Mouse (Mus musculus): ENCODE measurements around the gene Ppp1r9a. TPM values are rescaled to one million over a fixed set of nuclear protein-coding genes. Genes with fewer than 3 reads are reported as not detected.
A peak's percentile ranks its signal among the peaks of the same experiment; 100 is the strongest.

Gene Ppp1r9a
- polyA plus RNA-seq, 1 experiment from 2014 or later: 51.9 TPM

DNA sequence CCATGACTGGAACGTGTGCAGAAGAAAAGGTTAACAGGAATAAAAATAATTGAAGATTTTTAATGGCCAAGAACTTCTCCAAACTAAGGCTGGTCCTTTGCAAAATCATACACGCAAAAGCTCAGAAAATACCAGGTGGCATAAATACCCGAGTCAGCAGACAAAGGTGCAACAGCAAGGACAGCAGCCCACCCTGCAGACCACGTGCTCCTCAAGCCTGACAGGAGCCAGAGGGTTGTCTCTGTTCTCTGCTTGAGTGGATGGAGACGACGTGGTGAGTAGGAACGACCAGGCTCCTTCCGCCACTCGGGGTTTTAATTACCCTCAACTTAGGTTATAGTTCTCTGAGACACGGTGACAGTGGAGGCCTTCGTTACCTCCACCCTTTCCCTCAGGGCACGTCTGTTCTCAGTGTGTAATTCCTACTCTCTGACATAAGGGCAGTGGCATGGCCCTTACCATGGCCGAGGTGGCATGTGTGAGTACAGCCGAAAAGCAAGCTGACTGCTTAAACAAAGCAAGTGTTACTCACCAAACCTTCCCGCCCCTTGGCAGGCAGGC is 91.0 kb downstream of the Ppp1r9a start:
- Histone ChIP-seq H3K9me3 (ENCODE audit: control insufficient read depth, low read length) (no peaks in the 10 kb centered on the region), H3K27me3 (ENCODE audit: control insufficient read depth, insufficient read depth, low read length) (no peaks in the 10 kb centered on the region), H3K36me3 (replicated peaks; ENCODE audit: control insufficient read depth, insufficient read depth) (no peaks in the 10 kb centered on the region), H3K4me1 (replicated peaks; ENCODE audit: control insufficient read depth, insufficient read depth, low read length) (peaks cover 17% of the 10 kb centered on the region), H3K9ac (no peak overlapping the region), H3K4me3 (replicated peaks; ENCODE audit: low read length) (no peak overlapping the region), H3K27ac (no peak overlapping the region), H3K4me2 (replicated peaks) (peak overlapping the region; percentile 35)
- ATAC-seq (ENCODE audit: low FRiP score) (peak; percentile 36; the same call in 1 of the 2 replicates), DNase-seq (ENCODE audit: low spot score) (no peak)
- WGBS: 59% methylated on average over 15 of the region's 15 CpGs

DNA sequence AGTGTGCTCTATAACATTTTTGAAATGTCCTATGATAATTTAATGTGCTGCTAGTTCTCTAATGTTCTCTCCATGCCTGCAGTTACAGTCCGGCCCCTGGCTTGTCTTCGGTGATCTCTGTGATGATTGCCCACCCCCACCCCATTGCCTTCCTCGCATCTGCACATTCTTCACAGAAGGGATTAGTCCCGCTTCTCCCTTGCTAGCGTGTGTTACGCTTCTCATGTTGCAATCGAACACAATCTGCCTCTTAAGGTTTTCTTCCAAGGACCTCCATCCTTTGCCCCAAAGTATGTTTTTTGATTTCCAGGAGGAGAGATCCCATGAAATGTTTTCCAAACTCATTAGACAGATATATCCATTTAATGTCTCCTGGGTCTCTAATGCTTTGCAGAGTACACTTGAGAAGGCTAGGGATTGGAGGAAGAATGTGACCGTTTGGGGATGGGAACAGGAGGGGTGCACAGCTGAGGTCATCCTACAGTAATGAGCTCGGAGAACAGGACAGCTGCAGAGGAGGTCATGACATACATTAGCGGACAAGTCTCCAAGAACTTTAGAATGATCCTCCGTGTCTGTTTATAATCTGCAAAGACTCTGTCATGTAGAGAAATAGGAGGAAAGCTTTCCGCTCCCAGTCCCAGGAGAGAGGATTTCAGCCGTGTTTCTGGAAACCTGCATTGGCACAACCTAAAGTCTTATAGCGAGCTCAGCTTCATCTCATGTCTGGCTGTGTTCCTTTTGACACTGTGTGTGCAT is 91.6 kb downstream of the Ppp1r9a start:
- ATAC-seq (ENCODE audit: low FRiP score): peak; percentile 59; the same call in 1 of the 2 replicates
- Histone ChIP-seq H3K4me3 (replicated peaks; ENCODE audit: low read length) (no peak overlapping the region), H3K27me3 (ENCODE audit: control insufficient read depth, insufficient read depth, low read length) (no peaks in the 10 kb centered on the region), H3K9me3 (ENCODE audit: control insufficient read depth, low read length) (no peaks in the 10 kb centered on the region), H3K4me1 (replicated peaks; ENCODE audit: control insufficient read depth, insufficient read depth, low read length) (peaks cover 17% of the 10 kb centered on the region), H3K27ac (no peak overlapping the region), H3K9ac (no peak overlapping the region), H3K36me3 (replicated peaks; ENCODE audit: control insufficient read depth, insufficient read depth) (no peaks in the 10 kb centered on the region), H3K4me2 (replicated peaks) (peak overlapping the region; percentile 35)
- DNase-seq (ENCODE audit: low spot score): no peak
- WGBS: 41% methylated on average over 14 of the region's 14 CpGs

DNA sequence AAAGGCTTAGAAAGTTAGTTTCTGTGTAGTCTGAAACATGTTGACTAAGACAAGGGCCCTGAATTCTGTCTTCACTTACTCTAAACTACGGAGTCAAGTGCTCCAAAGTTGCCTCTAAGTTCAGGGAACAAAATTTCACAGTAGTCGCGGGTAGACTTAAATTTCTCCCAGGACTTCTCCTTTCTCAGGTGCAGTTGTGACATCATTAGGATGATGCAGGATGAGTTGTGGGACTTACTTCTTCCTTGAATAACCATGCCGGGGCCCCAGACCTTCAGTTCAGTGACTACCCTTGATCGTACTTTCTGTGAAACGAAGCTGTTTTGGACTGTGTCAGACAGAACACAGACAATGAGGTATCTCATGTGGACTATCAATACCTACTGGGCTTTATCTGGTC is 94.9 kb downstream of the Ppp1r9a start:
- H3K27me3 ChIP-seq (ENCODE audit: control insufficient read depth, insufficient read depth, low read length): no peaks in the 10 kb centered on the region
- ATAC-seq (ENCODE audit: low FRiP score) (no peak), DNase-seq (ENCODE audit: low spot score) (no peak)
- H3K27ac ChIP-seq: no peak overlapping the region
- no peak overlapping the region for H3K4me3 ChIP-seq (replicated peaks; ENCODE audit: low read length)
- WGBS: 97% methylated on average over 6 of the region's 6 CpGs
- H3K4me1 ChIP-seq (replicated peaks; ENCODE audit: control insufficient read depth, insufficient read depth, low read length): peaks cover 17% of the 10 kb centered on the region
- no peak overlapping the region for H3K4me2 ChIP-seq (replicated peaks)
- H3K9me3 ChIP-seq (ENCODE audit: control insufficient read depth, low read length): no peaks in the 10 kb centered on the region
- no peak overlapping the region for H3K9ac ChIP-seq
- H3K36me3 ChIP-seq (replicated peaks; ENCODE audit: control insufficient read depth, insufficient read depth): no peaks in the 10 kb centered on the region

- Histone ChIP-seq H3K27ac (no peak overlapping the region), H3K27me3 (ENCODE audit: control insufficient read depth, insufficient read depth, low read length) (no peaks in the 10 kb centered on the region), H3K36me3 (replicated peaks; ENCODE audit: control insufficient read depth, insufficient read depth) (no peaks in the 10 kb centered on the region), H3K4me2 (replicated peaks) (no peak overlapping the region), H3K9ac (no peak overlapping the region), H3K4me1 (replicated peaks; ENCODE audit: control insufficient read depth, insufficient read depth, low read length) (peaks cover 11% of the 10 kb centered on the region), H3K9me3 (ENCODE audit: control insufficient read depth, low read length) (no peaks in the 10 kb centered on the region), H3K4me3 (replicated peaks; ENCODE audit: low read length) (no peak overlapping the region)
- WGBS: 69% methylated on average over 4 of the region's 4 CpGs
- DNase-seq (ENCODE audit: low spot score): no peak
- ATAC-seq (ENCODE audit: low FRiP score): no peak
Measured at GRCm38 (mm10) chr6:4998929-4999328, 96.2 kb downstream of the Ppp1r9a start.

DNA sequence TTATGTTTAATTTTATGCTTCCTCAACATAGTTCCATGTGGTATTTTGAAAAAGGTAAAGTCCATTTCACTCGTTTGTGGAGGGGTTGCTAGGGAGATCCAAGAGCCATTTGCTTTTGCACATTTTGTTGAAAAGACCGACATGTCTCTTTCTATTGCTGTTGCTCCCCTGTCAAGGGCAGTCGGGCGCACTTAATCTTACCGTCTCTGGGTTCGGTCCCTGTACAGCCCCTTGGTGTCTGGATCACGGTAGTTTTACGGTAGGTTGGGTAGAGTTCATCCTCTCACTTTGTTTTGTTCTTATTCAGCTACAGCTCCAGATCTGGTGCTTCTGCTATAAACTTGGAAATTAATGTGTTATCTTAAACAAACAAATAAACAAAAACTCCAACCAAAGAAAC is 98.1 kb downstream of the Ppp1r9a start:
- H3K27me3 ChIP-seq (ENCODE audit: control insufficient read depth, insufficient read depth, low read length): no peaks in the 10 kb centered on the region
- no peak for DNase-seq (ENCODE audit: low spot score)
- H3K36me3 ChIP-seq (replicated peaks; ENCODE audit: control insufficient read depth, insufficient read depth): no peaks in the 10 kb centered on the region
- no peaks in the 10 kb centered on the region for H3K9me3 ChIP-seq (ENCODE audit: control insufficient read depth, low read length)
- no peak overlapping the region for H3K4me2 ChIP-seq (replicated peaks)
- no peak overlapping the region for H3K4me3 ChIP-seq (replicated peaks; ENCODE audit: low read length)
- H3K9ac ChIP-seq: no peak overlapping the region
- no peak for ATAC-seq (ENCODE audit: low FRiP score)
- no peaks in the 10 kb centered on the region; the same call in 1 of the 2 replicates for H3K4me1 ChIP-seq (replicated peaks; ENCODE audit: control insufficient read depth, insufficient read depth, low read length)
- WGBS: 26% methylated on average over 8 of the region's 8 CpGs
- H3K27ac ChIP-seq: no peak overlapping the region

GRCm38 (mm10) chr6:5005491-5006275 is 103.0 kb downstream of the Ppp1r9a start:
- Histone ChIP-seq H3K27ac (no peak overlapping the region), H3K9ac (no peak overlapping the region), H3K4me2 (replicated peaks) (no peak overlapping the region), H3K27me3 (ENCODE audit: control insufficient read depth, insufficient read depth, low read length) (no peaks in the 10 kb centered on the region), H3K4me3 (replicated peaks; ENCODE audit: low read length) (no peak overlapping the region), H3K4me1 (replicated peaks; ENCODE audit: control insufficient read depth, insufficient read depth, low read length) (peaks cover under 1% of the 10 kb centered on the region; the same call in 1 of the 2 replicates), H3K36me3 (replicated peaks; ENCODE audit: control insufficient read depth, insufficient read depth) (no peaks in the 10 kb centered on the region), H3K9me3 (ENCODE audit: control insufficient read depth, low read length) (no peaks in the 10 kb centered on the region)
- WGBS: 60% methylated on average over 22 of the region's 22 CpGs
- DNase-seq (ENCODE audit: low spot score) (no peak), ATAC-seq (ENCODE audit: low FRiP score) (peak; percentile 48; the same call in 1 of the 2 replicates)

GRCm38 (mm10) chr6:5006283-5006946 is 103.7 kb downstream of the Ppp1r9a start:
- no peak for ATAC-seq (ENCODE audit: low FRiP score)
- Histone ChIP-seq H3K9me3 (ENCODE audit: control insufficient read depth, low read length) (no peaks in the 10 kb centered on the region), H3K27me3 (ENCODE audit: control insufficient read depth, insufficient read depth, low read length) (no peaks in the 10 kb centered on the region), H3K9ac (no peak overlapping the region), H3K36me3 (replicated peaks; ENCODE audit: control insufficient read depth, insufficient read depth) (no peaks in the 10 kb centered on the region), H3K27ac (no peak overlapping the region), H3K4me1 (replicated peaks; ENCODE audit: control insufficient read depth, insufficient read depth, low read length) (peaks cover 8% of the 10 kb centered on the region; the same call in 1 of the 2 replicates), H3K4me2 (replicated peaks) (no peak overlapping the region), H3K4me3 (replicated peaks; ENCODE audit: low read length) (no peak overlapping the region)
- WGBS: 92% methylated on average over 6 of the region's 6 CpGs
- DNase-seq (ENCODE audit: low spot score): no peak

- DNase-seq (ENCODE audit: low spot score) (no peak), ATAC-seq (ENCODE audit: low FRiP score) (no peak)
- H3K36me3 ChIP-seq (replicated peaks; ENCODE audit: control insufficient read depth, insufficient read depth): no peaks in the 10 kb centered on the region
- no peak overlapping the region for H3K27ac ChIP-seq
- H3K4me2 ChIP-seq (replicated peaks): no peak overlapping the region
- H3K9ac ChIP-seq: no peak overlapping the region
- H3K9me3 ChIP-seq (ENCODE audit: control insufficient read depth, low read length): no peaks in the 10 kb centered on the region
- H3K27me3 ChIP-seq (ENCODE audit: control insufficient read depth, insufficient read depth, low read length): no peaks in the 10 kb centered on the region
- H3K4me3 ChIP-seq (replicated peaks; ENCODE audit: low read length): no peak overlapping the region
- WGBS: 49% methylated on average over 2 of the region's 2 CpGs
- peaks cover 11% of the 10 kb centered on the region; the same call in 1 of the 2 replicates for H3K4me1 ChIP-seq (replicated peaks; ENCODE audit: control insufficient read depth, insufficient read depth, low read length)
Measured at GRCm38 (mm10) chr6:5008166-5008565, 105.4 kb downstream of the Ppp1r9a start.

- H3K4me3 ChIP-seq (replicated peaks; ENCODE audit: low read length): no peak overlapping the region
- no peaks in the 10 kb centered on the region for H3K9me3 ChIP-seq (ENCODE audit: control insufficient read depth, low read length)
- no peak overlapping the region for H3K9ac ChIP-seq
- H3K36me3 ChIP-seq (replicated peaks; ENCODE audit: control insufficient read depth, insufficient read depth): no peaks in the 10 kb centered on the region
- H3K27ac ChIP-seq: no peak overlapping the region
- H3K4me2 ChIP-seq (replicated peaks): no peak overlapping the region
- H3K27me3 ChIP-seq (ENCODE audit: control insufficient read depth, insufficient read depth, low read length): no peaks in the 10 kb centered on the region
- 60% methylated on average over 15 of the region's 15 CpGs for WGBS
- H3K4me1 ChIP-seq (replicated peaks; ENCODE audit: control insufficient read depth, insufficient read depth, low read length): peaks cover 11% of the 10 kb centered on the region; the same call in 1 of the 2 replicates
- DNase-seq (ENCODE audit: low spot score) (no peak), ATAC-seq (ENCODE audit: low FRiP score) (no peak)
Measured at GRCm38 (mm10) chr6:5008603-5009002, 105.9 kb downstream of the Ppp1r9a start.
